Mouse (Mus musculus) thymus, postnatal 36 days (tissue): ENCODE measurements around the gene Fgfr2.

Source experiments
- DNase-seq, 2 experiments: peaks; one replicate each; pipeline ENCODE4 v3.0.0; 2022; ENCODE audit warnings: mixed read lengths in 2 of 2

Gene Fgfr2

GRCm38 (mm10) chr7:133083936-133084614 is 39.1 kb downstream of the Fgfr2 start:
- no peak for DNase-seq

GRCm38 (mm10) chr7:133078929-133079328 is 44.2 kb downstream of the Fgfr2 start:
- no peak for DNase-seq

- no peak for DNase-seq
Measured at GRCm38 (mm10) chr7:133074462-133075133, 48.6 kb downstream of the Fgfr2 start.

- no peak for DNase-seq
Measured at GRCm38 (mm10) chr7:133073147-133073651, 50.0 kb downstream of the Fgfr2 start.

- no peak for DNase-seq
Measured at GRCm38 (mm10) chr7:133072535-133072934, 50.6 kb downstream of the Fgfr2 start.

GRCm38 (mm10) chr7:133067321-133067841 is 55.8 kb downstream of the Fgfr2 start:
- no peak for DNase-seq

- DNase-seq = no peak
Measured at GRCm38 (mm10) chr7:133066776-133067175, 56.4 kb downstream of the Fgfr2 start.

DNA sequence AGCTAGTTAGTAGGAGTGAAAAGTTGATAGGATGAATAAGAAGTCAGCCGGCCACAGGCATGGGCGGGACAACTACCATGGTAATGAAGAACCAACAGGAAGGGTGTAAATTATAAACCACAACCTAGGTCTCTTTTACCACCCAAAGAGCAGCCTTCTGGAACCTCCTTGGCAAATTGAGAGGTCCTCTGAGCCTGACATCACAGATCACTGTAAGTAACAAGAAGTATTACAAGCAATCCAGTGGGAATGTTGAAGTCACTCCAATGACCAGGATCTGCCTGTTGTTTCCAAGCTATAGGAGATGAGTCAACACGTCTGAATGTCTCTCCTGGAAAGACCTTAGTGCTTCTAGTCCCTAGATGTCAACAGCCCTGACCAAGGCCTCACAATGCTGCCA is 61.1 kb downstream of the Fgfr2 start:
- no peak for DNase-seq

DNA sequence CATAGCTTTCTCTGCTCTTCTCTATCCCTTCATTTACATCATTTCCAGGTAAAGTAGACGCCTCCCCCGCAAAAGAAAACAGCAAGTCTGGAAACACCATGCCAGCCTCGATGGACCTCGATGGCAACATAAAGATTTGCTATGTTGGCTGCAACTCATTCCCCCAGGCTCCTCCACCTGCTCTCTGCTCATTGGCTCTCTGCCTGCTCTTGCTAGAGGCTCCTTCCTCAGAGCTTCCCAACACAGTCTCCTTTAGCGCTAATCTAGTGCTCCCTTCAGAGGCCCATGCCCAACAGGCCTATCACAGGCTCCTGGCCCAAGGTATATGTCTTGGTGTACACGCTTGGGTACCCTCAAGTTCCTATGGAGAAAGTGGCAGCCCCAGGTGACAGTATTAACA is 63.0 kb downstream of the Fgfr2 start:
- DNase-seq = no peak

- DNase-seq = no peak
Measured at GRCm38 (mm10) chr7:133059517-133060104, 63.5 kb downstream of the Fgfr2 start.

GRCm38 (mm10) chr7:133059150-133059509 is 64.0 kb downstream of the Fgfr2 start:
- no peak for DNase-seq

- DNase-seq = no peak
Measured at GRCm38 (mm10) chr7:133058496-133059149, 64.5 kb downstream of the Fgfr2 start.

DNA sequence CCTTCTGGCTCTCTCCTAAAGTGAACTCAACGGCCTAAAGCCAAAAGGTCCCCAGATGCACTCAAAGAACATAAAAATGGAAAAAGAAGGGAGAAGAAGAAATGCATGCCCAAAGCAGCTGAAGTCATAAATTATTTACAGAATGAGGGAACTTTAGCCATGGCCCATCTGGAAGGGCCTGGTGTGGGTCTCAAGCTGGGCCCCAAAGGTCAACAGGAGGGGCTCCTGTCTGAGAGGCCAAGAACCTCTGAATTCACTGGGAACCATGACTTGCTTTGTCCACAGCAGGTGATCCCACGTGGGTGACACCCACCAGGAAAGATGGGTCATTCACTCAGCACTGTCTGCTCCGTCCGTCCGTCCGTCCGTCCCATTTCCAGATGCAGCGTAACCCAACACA is 66.2 kb downstream of the Fgfr2 start:
- no peak for DNase-seq

DNA sequence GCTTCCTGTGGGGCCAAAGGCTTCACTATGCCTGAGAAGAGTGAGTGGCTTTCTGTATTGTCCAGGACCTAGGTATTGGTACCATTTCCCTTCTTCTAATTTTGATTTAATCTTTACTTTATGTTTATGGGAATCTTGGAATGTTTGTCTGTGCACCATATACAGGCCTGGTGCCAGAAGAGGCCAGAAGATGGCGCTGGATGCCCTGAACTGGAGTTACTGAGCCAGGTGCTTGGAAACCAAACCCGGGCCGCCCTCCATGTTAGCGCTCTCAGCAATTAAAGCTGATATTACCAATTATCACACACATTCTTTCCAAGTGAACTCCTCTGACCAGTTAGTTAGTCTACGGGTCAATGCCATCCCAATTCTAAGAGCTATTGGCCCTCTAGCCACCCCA is 68.7 kb downstream of the Fgfr2 start:
- no peak for DNase-seq

- DNase-seq = no peak
Measured at GRCm38 (mm10) chr7:133053757-133054156, 69.4 kb downstream of the Fgfr2 start.

DNA sequence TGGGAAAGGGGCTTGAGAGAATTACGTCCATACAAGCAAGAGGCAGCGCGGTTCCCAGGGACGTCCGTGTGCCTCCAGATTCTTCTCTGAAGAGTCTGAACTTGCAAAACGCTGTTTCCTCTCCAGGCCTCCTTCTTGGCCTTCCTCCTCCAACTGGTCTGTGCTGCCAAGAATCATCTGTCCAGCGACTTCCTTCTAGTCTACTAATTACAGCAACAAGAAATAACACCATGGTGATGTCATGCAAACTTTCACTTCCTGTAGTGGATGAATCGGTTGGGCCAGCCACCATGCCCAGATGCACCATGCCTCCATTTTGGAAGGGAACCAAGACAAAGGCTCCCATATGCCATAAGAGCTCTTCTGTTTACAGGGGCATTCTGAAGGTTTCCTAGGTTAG is 70.3 kb downstream of the Fgfr2 start:
- no peak for DNase-seq

DNA sequence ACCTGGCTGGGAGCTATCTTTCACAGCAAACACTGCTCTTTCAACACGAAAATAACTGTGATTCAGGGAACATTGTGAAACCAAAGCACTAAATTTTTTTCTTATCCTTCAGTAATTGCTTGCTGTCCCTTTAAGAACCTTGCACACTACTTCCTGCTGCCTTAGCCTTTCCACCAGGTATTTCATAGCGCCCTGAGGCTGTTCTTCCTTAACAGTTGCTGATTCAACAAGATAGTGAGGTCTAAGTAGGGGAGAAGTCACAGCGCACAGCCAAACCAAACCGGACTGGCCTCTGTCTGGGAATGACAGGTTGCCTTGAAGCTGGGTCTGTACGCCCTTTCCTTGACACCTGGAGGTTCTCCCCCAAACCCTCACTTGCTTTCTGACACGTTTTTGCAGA is 72.5 kb downstream of the Fgfr2 start:
- no peak for DNase-seq

GRCm38 (mm10) chr7:133048085-133048630 is 75.0 kb downstream of the Fgfr2 start:
- DNase-seq = no peak

DNA sequence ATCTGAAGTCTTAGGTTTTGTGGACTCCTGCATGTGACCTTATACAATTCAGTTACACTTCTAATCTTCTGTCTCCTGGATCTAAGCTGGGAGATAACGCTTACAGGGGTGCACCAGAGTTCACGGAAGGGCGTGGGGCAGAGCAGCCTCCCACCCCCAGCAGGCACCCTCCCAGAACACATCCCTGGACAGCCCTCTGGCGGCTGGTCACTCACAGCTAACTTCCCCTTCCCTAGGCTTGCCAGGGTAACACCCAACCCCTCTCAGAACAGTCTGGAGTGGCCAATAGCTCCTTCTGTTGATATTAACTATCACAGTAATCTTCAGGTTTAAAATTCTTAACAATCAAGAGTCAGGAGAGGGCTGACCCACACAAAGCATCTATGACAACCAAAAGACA is 75.9 kb downstream of the Fgfr2 start:
- DNase-seq = no peak

GRCm38 (mm10) chr7:133044721-133045120 is 78.4 kb downstream of the Fgfr2 start:
- DNase-seq = no peak

GRCm38 (mm10) chr7:133041784-133042183 is 81.4 kb downstream of the Fgfr2 start:
- DNase-seq = no peak

- no peak for DNase-seq
Measured at GRCm38 (mm10) chr7:133040688-133041345, 82.3 kb downstream of the Fgfr2 start.
